Mouse (Mus musculus) kidney, adult 2 months (tissue): ENCODE measurements around the gene Cd34.

Experiments
- CTCF ChIP-seq: fragments of 200-500 bp; conservative IDR thresholded peaks from 2 replicates; pipeline ENCODE4 v1.5.1; 2011; ENCODE audit warnings: low read depth, mild to moderate bottlenecking, control low read depth, low read length, moderate library complexity, mixed read lengths; ENCODE audit not compliant: insufficient read depth, insufficient read length
- POLR2A ChIP-seq: fragments of 200-500 bp; IDR thresholded peaks from one replicate; pipeline ENCODE4 v1.6.1; 2011; ENCODE audit warnings: low read depth, low read length, control low read depth

DNA sequence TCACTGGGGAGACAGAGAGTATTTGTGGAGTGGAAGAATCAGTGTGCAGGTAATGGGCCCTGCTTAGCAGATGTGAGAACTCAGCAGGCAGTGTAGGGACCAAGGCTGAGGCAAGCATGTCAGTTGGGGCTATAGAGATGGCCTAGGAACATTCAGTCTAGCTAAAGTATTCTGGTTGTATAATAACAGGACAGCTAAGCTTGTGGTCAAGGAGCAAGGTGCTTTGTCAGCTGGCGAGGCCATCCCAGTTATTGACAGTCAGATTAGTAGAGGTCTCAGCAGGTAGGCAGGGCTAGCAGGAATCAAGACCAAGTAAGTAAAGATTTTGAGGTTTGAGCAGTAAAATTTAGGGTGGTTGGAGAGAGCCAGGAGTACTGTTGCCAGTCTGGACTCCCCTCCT, 59.8 kb downstream of the Cd34 start:
- TF ChIP-seq POLR2A (no peak), CTCF (no peak)
